Mouse (Mus musculus): ENCODE results near the gene Unk.

Unk gene

DNA sequence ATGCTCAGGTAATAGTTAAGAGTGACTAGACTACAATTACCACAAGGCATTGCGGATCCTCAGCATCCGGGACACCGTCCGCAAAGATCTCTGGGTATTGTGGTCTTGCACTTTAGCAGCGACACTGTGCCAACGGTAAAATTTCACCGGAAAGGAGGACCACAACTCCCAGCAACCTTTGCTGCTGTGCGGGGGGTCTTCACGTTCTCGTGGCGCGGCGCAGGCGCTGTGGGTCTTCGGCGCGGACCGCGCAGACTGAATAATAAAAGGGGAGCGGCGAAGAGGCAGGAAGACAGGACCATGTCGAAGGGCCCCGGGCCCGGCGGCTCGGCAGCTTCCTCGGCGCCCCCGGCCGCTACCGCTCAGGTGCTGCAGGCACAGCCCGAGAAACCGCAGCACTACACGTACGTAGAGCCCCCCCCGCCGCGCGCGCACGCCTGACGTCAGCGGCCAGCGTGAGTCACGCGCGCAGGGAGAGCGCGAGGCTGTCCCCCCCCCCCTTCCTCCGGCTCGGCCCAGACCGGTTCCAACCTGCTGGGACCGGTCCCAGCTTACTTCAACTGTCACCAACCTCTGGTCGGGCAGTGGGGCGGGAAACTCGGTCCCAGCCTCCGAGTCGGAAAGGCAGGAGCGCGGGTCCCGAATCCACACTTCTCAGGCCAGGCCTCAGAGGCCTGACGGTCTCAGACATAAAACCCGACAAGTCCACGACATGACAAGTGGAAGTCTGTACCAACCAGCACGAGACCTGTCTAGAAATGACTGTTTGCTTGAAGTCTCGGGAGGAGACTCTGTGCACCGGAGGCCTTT, at the start of gene Unk:
TSS of gene Unk (plus strand) at position 235 of the 810 bp plus-strand sequence.
- peak; percentile 94 to 97 for DNase-seq

DNA sequence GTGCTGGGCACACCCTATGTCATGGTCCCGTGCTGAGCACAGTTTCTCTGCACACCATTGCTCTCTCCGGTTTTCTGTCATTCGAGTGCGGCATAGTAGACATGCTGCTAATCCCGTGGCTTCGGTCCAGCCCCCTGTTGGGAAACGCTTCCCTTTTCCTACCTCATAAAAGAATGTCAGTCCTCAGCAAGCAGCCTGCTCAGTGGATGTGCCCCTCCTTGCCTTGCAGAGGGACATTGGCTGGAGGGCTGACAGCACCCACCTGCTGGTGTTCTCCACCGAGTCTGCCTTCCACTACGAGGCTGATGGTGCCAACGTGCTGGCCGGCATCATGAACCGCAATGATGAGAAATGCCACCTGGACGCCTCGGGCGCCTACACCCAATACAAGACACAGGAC, 47.6 kb upstream of the Unk start:
- DNase-seq: no peak

DNA sequence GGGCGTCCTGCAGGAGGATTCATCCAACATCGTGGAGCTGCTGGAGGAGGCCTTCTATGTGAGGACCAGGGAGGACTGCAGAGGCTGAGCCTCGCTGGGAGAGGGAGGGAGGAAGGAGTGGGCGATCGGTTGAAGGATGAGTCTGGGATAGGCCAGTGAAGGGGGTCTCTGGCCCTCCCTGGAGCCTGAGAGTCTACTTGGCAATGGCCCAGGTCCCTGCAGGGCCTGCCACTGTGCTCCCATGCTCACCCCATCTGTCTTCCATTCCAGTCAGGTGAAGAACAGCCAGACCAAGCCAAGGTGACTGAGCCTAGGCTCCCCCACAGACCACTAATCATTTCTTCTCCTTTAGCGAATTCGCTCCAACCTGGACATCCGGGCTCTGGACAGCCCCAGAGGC, 46.8 kb upstream of the Unk start:
- DNase-seq: no peak

DNA sequence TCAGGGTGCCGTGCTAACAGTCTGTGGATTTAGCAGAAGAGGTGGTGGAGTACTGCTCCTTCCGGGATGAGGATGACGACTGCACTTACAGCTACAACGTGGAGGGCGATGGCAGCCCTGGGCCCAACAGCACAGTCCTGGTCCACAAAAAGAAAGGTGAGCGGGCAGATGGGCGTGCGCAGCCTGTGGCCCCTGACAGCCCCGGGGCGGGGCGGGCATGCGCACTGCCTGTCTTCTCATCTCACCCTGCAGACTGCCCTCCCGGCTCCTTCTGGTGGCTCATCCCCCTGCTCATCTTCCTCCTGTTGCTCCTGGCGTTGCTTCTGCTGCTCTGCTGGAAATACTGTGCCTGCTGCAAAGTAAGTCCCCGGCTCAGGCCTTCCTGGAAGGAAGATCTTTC, 40.4 kb upstream of the Unk start:
- no peak for DNase-seq

DNA sequence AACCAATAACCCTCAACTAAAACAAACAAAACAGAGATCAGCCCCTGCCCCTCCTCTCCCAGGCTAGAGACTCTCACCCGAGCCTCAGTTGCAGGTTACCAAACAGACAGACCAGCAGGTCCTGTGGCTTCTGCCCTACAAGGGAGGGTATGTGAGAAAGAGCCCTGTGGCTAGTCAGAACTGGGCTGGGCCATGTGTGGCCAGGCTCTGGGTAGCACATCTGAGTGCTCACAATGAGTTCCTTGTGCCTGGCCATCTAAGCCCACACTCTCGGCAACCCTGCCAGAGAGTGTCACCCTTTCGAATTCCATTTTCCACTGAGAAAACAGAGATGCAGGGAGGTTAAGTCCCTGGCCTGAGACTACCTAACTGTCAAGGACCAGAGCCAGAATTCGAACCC, 38.0 kb upstream of the Unk start:
- no peak for DNase-seq

DNA sequence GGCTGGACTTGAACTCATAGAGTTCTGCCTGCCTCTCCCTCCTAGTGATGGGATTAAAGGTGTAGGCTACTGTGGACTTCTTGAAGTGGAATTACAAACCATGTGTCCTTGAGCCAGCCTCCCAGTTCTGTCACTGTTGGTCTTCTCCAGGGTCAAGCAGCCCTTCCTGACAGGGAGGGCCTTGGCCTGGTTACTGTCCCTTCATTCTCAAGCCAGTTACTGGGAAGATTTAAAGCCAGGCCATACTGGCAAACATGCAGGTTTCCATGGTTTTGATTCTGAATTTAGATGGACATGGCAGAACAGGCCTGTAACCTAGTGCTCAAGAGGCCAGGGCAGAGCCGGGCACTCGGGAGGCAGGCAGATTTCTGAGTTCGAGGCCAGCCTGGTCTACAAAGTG, 34.9 kb upstream of the Unk start:
- DNase-seq: no peak

DNA sequence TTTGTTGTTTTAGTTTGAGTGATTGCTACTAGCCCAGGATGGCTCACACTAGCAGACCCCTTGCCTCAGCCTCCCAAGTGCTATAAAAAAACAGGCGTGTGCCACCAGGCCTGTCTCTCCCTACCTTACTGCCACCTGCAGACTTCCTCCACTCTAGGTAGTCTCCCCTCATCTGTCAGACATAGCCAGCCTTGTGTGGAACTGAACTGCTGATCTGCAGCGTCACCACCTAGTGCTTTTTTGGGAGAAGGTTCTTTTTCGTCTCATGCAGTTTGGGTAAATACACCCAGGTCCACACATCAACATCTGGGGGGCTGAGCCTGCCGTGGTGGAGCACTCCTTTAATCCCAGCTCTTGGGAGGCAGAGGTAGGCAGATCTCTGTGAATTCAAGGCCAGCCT, 33.1 kb upstream of the Unk start:
- DNase-seq: no peak

DNA sequence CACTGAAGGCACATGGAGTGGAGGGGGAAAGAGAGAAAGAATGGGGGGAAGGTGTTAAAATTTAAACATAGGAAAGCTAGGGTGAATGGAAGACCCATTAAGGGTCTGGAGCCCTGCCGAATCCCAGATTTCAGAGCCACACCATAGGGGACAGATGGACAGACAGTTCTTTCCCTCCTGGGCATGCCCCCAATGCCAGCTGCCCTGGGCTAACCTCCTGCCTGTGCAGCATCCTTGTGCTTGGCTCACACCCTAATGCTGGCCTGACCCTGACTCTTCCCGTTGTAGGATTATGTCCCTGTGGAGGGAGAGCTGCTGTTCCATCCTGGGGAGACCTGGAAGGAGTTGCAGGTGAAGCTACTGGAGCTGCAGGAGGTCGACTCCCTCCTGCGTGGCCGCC, 32.5 kb upstream of the Unk start:
- DNase-seq: no peak

DNA sequence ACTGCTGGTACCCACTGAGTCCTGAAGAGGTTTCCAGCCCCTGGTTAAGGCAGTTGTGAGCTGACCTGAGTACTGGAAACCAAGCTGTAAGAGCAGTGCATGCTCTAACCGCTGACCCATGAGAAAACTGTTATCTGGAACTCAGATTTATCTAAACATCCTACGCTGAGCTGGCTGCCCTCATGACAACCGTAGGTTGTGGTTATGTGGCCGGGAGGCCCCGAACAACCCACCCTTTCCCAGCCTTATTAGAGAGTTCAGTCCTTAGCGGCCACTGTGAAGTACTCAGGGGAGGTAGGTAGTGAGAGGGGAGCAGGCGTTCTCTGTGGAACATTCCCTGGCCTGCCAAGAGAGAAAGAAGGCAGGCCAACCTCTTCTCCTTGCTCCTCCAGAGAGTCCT, 31.1 kb upstream of the Unk start:
- no peak for DNase-seq

DNA sequence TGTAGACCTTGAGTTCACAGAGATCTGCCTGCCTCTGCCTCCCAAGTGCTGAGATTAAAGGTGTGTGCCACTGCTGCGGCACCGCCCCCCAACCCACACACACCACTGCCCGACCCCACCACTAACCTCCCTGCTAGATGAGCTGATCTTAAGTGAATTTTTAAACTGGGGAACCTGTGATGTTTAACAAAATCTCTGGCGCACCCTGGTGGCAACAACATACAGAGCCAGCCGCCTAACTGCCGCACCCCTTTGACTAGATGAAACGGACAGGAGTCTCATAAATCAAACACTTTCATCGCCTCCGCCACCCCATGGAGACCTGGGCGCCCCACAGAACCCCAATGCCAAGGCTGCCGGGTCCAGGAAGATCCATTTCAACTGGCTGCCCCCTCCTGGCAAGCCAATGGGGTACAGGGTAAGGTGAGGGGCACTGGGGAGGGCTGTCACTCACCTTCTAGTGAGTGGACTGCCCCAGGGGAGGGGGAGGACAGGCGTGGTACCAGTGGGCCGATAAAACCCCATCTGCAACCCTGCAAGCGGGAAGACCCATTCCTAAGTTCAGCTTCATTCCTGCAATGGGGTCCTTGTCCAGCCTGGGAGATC, 30.5 kb upstream of the Unk start:
- peak; percentile 76 to 80 for DNase-seq

DNA sequence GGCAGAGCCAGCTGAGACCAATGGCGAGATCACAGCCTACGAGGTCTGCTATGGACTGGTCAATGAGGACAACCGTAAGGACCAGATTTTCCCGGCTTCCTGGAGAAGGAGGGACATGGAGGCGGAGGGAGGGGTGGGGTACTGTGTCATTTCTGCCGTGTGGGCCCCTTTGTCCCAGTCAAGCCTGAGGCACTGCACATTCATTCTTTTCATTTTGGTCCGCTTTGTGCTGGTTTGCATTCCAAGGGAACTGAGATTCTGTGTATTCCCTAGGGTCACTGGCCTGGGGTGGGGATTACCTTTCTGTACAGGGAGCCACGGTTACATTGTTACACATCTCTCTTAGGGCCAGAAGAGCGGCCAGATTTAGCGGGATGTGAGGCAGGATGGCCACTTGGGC, 29.5 kb upstream of the Unk start:
- DNase-seq: no peak

DNA sequence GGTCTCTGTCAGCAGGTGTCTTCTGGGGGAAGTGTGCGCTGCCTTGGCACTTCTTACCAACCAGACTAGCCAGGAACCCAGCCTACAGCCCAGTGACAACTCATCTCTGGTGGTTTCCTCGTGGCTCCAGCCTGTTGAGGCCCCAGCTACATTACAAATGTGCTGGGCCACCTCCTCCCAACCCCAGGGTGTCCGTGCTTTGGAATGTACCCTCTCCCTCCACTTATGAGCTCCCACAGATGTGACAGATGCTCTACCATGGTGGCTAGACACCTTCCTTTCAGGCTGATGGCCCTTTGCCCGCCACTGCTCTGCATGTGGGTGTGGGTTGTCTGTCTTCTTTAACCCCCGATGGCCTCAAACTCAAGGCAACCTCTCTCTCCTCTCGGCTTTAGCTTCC, 28.4 kb upstream of the Unk start:
- no peak for DNase-seq

DNA sequence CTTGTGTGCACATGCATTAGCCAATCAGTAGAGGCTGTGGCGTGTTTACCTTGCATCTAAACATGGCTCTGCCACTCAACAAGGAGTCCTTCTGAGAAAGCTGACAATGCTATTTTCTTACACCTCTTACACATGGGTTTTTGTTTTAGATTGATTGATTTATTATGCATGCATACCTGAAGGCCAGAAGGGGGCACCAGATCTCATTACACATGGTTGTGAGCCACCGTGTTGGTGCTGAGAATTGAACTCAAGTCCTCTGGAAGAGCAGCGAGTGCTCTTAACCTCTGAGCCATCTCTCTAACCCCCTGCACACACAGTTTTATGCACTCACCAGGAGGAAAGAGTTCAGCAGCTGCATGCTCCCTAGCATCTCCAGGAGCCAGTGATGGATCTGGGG, 27.2 kb upstream of the Unk start:
- no peak for DNase-seq

DNA sequence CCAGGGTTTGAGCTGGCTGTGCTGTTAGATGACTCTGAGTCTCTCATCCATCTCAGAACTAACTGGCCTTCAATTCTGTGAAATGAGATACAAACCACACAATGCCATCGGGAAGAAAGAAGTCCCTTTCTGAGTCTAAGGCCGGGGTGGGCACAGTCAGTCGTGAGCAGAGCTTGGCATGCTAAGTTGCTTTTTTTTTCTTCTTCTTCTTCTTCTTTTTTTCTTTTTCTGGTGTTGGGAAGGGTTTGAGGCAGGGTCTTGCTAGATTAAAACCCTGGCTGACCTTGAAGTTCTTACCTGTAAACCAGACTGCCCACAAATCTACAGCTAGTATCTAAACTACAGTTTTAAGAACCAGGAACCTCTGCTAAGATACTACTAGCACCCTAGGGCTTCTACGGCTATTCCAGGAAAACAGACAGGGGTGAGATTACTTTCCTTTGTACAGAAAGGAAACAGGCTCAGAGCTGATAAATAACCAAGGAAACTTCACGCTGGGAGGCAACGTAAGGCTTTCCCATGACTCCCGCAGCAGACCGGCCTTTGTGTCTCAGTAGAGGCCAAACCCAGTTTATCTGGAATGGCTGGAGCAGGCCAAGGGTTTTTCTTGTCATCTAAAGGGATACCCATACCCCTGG, 25.8 kb upstream of the Unk start:
- no peak for DNase-seq

DNA sequence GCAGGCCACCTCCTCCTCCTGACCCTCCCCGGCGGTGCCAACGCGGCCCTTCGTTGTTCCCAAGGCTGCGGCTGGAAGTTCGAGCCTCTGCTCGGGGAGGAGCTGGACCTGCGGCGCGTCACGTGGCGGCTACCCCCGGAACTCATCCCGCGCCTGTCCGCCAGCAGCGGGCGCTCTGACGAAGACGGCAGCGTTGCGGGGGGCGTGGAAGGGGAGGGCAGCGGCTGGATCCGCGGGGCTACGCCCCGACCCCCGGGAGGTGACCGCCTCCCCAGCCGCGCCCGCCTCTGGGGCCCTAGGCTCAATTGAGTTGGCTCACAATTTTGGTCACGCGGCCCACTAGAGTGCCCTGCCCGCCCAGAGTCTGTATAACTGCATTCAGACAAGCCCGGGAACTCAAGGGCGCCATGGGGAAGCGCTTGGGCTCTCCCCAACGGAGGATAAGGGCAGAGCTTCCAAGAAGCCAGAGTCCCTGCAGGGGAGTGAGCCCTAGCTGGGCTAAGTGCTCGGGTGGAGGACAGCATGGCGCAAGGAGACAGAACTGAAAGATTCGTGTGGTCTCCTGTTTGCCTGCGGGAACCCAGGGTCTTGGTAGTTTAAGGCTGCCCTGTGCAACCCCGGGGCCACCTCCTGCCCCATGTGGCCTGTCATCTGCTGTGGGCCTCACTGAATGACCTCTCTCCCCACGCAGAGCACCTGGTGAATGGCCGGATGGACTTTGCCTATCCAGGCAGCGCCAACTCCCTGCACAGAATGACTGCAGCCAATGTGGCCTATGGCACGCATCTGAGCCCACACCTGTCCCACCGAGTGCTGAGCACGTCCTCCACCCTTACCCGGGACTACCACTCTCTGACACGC, 25.1 kb upstream of the Unk start:
- peak; percentile 80 to 83 for DNase-seq

DNA sequence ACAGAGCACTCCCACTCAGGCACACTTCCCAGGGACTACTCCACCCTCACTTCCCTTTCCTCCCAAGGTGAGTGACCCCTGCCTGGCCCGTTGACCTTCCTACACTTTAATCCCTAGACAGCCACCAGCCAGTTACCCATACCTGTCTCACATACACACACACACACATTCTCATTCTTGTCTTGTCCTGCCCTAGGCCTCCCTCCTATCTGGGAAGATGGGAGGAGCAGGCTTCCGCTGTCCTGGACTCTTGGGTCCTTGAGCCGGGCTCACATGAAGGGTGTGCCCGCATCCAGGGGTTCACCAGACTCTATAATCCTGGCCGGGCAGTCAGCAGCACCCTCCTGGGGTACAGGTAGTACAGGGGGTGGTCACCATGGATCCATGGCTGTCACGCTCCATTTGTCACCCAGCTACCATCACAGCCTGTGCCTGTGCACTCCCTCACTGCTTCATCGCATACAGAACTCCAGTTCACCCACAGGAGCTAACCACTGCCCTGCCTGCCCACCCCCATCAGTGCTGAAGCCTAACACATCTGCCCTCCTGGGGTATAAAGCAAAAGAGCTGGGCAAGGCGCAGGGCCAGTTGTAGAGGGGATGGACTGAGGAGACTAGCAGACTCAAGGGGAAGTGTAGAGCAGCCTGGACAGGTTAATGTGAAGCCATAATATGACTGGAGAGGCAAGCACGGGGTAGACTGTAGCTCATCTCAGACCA, 24.3 kb upstream of the Unk start:
- DNase-seq: no peak

DNA sequence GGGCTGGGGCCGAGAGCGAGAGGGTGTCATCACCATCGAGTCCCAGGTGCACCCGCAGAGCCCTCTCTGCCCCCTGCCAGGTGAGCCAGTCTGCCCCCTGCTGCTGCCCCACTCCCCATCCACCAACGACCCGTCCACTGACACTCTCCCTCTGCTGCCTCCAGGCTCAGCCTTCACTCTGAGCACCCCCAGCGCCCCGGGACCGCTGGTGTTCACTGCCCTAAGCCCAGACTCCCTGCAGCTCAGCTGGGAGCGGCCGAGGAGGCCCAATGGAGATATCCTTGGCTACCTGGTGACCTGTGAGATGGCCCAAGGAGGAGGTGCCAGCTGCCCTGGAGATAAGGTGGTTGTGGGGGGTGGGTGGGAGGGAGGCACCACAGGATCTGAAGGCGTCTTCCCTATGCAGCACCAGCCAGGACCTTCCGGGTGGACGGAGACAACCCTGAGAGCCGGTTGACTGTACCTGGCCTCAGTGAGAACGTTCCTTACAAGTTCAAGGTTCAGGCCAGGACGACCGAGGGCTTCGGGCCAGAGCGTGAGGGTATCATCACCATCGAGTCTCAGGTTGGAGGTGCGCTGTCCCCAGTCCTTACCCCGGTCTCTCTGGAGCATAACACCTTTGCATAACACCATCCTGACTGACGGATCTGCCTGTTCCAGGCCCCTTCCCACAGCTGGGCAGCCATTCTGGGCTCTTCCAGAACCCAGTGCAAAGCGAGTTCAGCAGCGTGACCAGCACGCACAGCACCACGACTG, 22.8 kb upstream of the Unk start:
- DNase-seq: no peak

DNA sequence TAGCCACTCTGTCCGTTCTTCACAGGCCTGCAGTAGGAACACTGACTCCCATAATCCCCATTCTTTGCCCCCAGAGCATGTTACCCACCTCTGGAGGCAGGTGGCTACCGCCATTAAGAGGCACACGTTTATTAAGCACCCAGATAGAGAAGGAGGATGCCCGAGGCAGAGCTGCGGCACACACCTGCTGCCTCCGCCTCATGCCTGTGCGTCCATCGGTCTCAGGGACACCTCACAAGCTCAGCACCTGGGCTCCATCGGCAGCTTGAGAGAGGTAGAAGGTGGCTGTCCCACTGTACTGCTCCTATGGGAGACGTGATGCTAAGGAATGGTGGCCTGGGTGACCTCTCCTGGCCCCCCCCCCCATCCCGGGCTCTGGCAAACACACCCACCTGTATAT, 21.7 kb upstream of the Unk start:
- no peak for DNase-seq

DNA sequence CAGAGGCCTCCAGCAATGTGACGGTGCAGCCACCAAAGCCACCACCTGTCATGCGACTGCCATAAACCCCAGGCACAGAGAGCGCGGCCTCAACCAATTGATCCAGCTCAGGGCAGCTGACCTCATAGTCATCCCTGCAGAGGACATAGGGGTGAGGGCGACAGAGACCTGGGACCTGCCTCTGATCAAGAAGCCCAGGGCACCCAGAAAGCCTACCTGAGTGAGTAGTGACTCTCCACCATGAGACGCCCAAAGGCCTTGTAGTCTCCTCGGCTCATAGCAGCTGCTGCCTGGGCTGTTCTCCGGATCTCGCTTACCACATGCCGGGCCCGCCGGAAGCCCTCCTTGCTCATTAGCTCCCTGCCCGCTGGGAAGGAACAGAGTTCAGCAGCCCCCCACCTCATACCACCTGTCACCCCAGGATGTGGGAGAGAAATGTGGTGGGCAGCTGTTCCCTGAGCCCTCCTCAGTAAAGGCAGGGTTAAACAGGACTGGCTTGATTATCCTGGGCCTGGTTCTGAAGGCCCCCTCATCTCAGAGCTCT, 21.2 kb upstream of the Unk start:
- no peak for DNase-seq

DNA sequence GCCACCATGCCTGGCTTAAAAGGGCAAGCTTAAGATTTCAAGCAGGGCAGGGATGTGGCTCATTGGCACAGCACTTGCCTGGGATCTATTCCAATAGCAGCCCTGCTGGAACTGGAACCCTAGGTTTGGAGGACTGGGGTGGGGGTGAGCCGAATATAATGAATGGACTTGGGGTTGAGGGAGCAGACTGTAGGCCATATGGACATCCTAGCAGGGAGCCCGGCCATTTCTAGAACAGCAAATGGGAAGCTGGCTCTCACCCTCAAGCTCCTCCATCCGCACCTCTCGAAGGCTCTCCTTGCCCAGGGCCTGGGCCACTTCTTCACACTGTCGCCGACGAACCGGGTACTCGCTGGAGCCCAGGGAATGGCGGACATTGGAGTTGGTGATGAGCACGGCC, 20.5 kb upstream of the Unk start:
- DNase-seq: no peak

DNA sequence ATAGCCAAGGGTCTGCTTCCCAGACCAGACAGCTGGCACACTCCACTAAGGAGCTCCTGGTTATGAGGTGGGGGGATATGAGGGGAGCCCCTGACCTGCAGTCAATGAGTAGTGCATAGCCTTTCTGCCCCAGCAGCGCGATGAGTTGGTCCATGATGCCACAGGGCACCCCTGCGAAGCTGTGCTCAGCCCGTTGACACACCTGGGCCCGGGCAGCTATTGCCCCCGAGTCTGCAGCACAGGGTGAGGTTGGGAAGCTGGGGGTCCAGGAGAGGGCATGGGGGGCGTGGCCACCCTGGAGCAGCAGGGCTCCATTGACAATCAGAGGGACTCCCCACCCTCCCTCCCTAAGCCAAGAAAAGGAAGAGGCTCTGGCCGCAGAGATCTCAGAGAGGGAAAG, 20.0 kb upstream of the Unk start:
- DNase-seq: no peak

DNA sequence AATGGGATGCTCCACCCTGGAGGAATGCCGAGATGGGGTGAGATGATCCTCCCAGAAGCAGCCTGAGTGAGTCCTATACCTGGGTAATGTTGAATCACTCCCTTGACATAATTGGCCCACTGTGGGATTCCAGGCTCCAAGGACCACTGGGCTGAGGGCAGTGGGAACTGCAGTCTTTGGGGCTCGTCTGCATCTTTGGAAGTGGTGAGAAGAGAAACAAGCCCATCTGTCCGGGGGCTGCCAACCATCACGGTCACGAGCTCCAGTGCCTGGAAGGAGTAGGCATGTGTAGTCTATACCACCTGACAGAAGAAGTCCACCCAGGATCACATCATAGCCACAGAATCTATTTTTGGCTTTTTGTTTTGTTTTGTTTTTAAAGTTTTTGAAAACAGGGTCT, 19.2 kb upstream of the Unk start:
- DNase-seq: no peak
